Mouse (Mus musculus): ENCODE measurements at regions not wholly inside any gene's neighbourhood (a gene's known extent, or its start where the extent isn't known, plus 50 kb on each side); places are given as distances from the start of the nearest gene placed in this dataset.
"Not testable (repeated sequence)": the region's sequence is repeated elsewhere in the genome, so short reads cannot be mapped to it uniquely, and the experiment has no call there.

- 77% methylated on average over 1 of the region's 1 CpGs for WGBS
- Histone ChIP-seq H3K4me2 (ENCODE audit: low read depth) (no peak overlapping the region), H3K36me3 (ENCODE audit: insufficient read depth) (no peaks in the 10 kb centered on the region), H3K4me1 (ENCODE audit: insufficient read depth) (no peaks in the 10 kb centered on the region), H3K4me3 (ENCODE audit: low read depth, low read length) (no peak overlapping the region), H3K9ac (no peak overlapping the region), H3K9me3 (ENCODE audit: low read length) (no peaks in the 10 kb centered on the region), H3K27me3 (ENCODE audit: insufficient read depth, low read length) (no peaks in the 10 kb centered on the region), H3K27ac (ENCODE audit: low read depth, low read length) (no peak overlapping the region)
- DNase-seq (no peak), ATAC-seq (no peak)
- TF ChIP-seq CTCF (IDR thresholded peaks at IDR 0.05; ENCODE audit: low read depth) = no peak
Measured at GRCm38 (mm10) chr8:51409123-51409522, 2102.4 kb upstream of the Aga start.

- no peak overlapping the region for H3K27ac ChIP-seq (ENCODE audit: low read depth, low read length)
- no peaks in the 10 kb centered on the region for H3K36me3 ChIP-seq (ENCODE audit: insufficient read depth)
- no peak for ATAC-seq
- H3K4me3 ChIP-seq (ENCODE audit: low read depth, low read length) = no peak overlapping the region
- H3K27me3 ChIP-seq (ENCODE audit: insufficient read depth, low read length) = no peaks in the 10 kb centered on the region
- WGBS = 19% methylated on average over 1 of the region's 1 CpGs
- no peak overlapping the region for H3K4me2 ChIP-seq (ENCODE audit: low read depth)
- no peaks in the 10 kb centered on the region for H3K4me1 ChIP-seq (ENCODE audit: insufficient read depth)
- no peak for TF ChIP-seq CTCF (IDR thresholded peaks at IDR 0.05; ENCODE audit: low read depth)
- H3K9me3 ChIP-seq (ENCODE audit: low read length) = no peaks in the 10 kb centered on the region
- DNase-seq = no peak
- H3K9ac ChIP-seq = no peak overlapping the region
Measured at GRCm38 (mm10) chr8:51428443-51428842, 2083.1 kb upstream of the Aga start.

GRCm38 (mm10) chr8:51428851-51429250, 2082.7 kb upstream of the Aga start:
- WGBS = 64% methylated on average over 3 of the region's 3 CpGs
- Histone ChIP-seq H3K4me2 (ENCODE audit: low read depth) (no peak overlapping the region), H3K9me3 (ENCODE audit: low read length) (no peaks in the 10 kb centered on the region), H3K4me3 (ENCODE audit: low read depth, low read length) (no peak overlapping the region), H3K27me3 (ENCODE audit: insufficient read depth, low read length) (no peaks in the 10 kb centered on the region), H3K9ac (no peak overlapping the region), H3K36me3 (ENCODE audit: insufficient read depth) (no peaks in the 10 kb centered on the region), H3K27ac (ENCODE audit: low read depth, low read length) (no peak overlapping the region), H3K4me1 (ENCODE audit: insufficient read depth) (no peaks in the 10 kb centered on the region)
- no peak for TF ChIP-seq CTCF (IDR thresholded peaks at IDR 0.05; ENCODE audit: low read depth)
- ATAC-seq (no peak), DNase-seq (no peak)

GRCm38 (mm10) chr8:51447636-51448035, 2063.9 kb upstream of the Aga start:
- peak; percentile 47 for DNase-seq

GRCm38 (mm10) chr8:51448600-51448999, 2062.9 kb upstream of the Aga start:
- no peak for TF ChIP-seq CTCF (IDR thresholded peaks at IDR 0.05; ENCODE audit: low read depth)
- ATAC-seq = no peak
- Histone ChIP-seq H3K9me3 (ENCODE audit: low read length) (no peaks in the 10 kb centered on the region), H3K27ac (ENCODE audit: low read depth, low read length) (no peak overlapping the region), H3K4me1 (ENCODE audit: insufficient read depth) (no peaks in the 10 kb centered on the region), H3K4me3 (ENCODE audit: low read depth, low read length) (no peak overlapping the region), H3K36me3 (ENCODE audit: insufficient read depth) (no peaks in the 10 kb centered on the region), H3K27me3 (ENCODE audit: insufficient read depth, low read length) (no peaks in the 10 kb centered on the region), H3K9ac (no peak overlapping the region), H3K4me2 (ENCODE audit: low read depth) (no peak overlapping the region)
- no peak for DNase-seq
- WGBS = 83% methylated on average over 2 of the region's 2 CpGs

More at GRCm38 (mm10) chr8:51447636-51448035, 2063.9 kb upstream of the Aga start:
- Histone ChIP-seq H3K9me3 (ENCODE audit: low read length) (no peaks in the 10 kb centered on the region), H3K27me3 (ENCODE audit: insufficient read depth, low read length) (no peaks in the 10 kb centered on the region), H3K9ac (no peak overlapping the region), H3K27ac (ENCODE audit: low read depth, low read length) (no peak overlapping the region), H3K36me3 (ENCODE audit: insufficient read depth) (no peaks in the 10 kb centered on the region), H3K4me3 (ENCODE audit: low read depth, low read length) (no peak overlapping the region), H3K4me1 (ENCODE audit: insufficient read depth) (no peaks in the 10 kb centered on the region), H3K4me2 (ENCODE audit: low read depth) (no peak overlapping the region)
- 57% methylated on average over 5 of the region's 5 CpGs for WGBS
- peak; percentile 71 for ATAC-seq
- no peak for TF ChIP-seq CTCF (IDR thresholded peaks at IDR 0.05; ENCODE audit: low read depth)

- WGBS = 66% methylated on average over 3 of the region's 3 CpGs
- no peak for DNase-seq
Measured at GRCm38 (mm10) chr8:51479406-51479805, 2032.1 kb upstream of the Aga start.

GRCm38 (mm10) chr8:51502567-51502966, 2009.0 kb upstream of the Aga start:
- DNase-seq (peak; percentile 38), ATAC-seq (peak; percentile 67)
- Histone ChIP-seq H3K27ac (ENCODE audit: low read depth, low read length) (no peak overlapping the region), H3K27me3 (ENCODE audit: insufficient read depth, low read length) (no peaks in the 10 kb centered on the region), H3K9ac (no peak overlapping the region), H3K4me3 (ENCODE audit: low read depth, low read length) (no peak overlapping the region), H3K4me1 (ENCODE audit: insufficient read depth) (no peaks in the 10 kb centered on the region), H3K4me2 (ENCODE audit: low read depth) (no peak overlapping the region), H3K9me3 (ENCODE audit: low read length) (no peaks in the 10 kb centered on the region), H3K36me3 (ENCODE audit: insufficient read depth) (no peaks in the 10 kb centered on the region)
- 19% methylated on average over 4 of the region's 4 CpGs for WGBS
- TF ChIP-seq CTCF (IDR thresholded peaks at IDR 0.05; ENCODE audit: low read depth) = no peak

More at GRCm38 (mm10) chr8:51479406-51479805, 2032.1 kb upstream of the Aga start:
- no peaks in the 10 kb centered on the region for H3K9me3 ChIP-seq (ENCODE audit: low read length)
- no peak for ATAC-seq
- H3K4me1 ChIP-seq (ENCODE audit: insufficient read depth) = no peaks in the 10 kb centered on the region
- no peak for TF ChIP-seq CTCF (IDR thresholded peaks at IDR 0.05; ENCODE audit: low read depth)
- H3K27me3 ChIP-seq (ENCODE audit: insufficient read depth, low read length) = no peaks in the 10 kb centered on the region
- H3K27ac ChIP-seq (ENCODE audit: low read depth, low read length) = no peak overlapping the region
- H3K4me2 ChIP-seq (ENCODE audit: low read depth) = no peak overlapping the region
- H3K9ac ChIP-seq = no peak overlapping the region
- no peak overlapping the region for H3K4me3 ChIP-seq (ENCODE audit: low read depth, low read length)
- H3K36me3 ChIP-seq (ENCODE audit: insufficient read depth) = no peaks in the 10 kb centered on the region

- no peaks in the 10 kb centered on the region for H3K4me1 ChIP-seq (ENCODE audit: insufficient read depth)
- DNase-seq (no peak), ATAC-seq (no peak)
- H3K27me3 ChIP-seq (ENCODE audit: insufficient read depth, low read length) = no peaks in the 10 kb centered on the region
- WGBS = 80% methylated on average over 2 of the region's 2 CpGs
- H3K4me2 ChIP-seq (ENCODE audit: low read depth) = no peak overlapping the region
- no peak overlapping the region for H3K27ac ChIP-seq (ENCODE audit: low read depth, low read length)
- H3K9me3 ChIP-seq (ENCODE audit: low read length) = no peaks in the 10 kb centered on the region
- H3K36me3 ChIP-seq (ENCODE audit: insufficient read depth) = no peaks in the 10 kb centered on the region
- no peak overlapping the region for H3K9ac ChIP-seq
- no peak overlapping the region for H3K4me3 ChIP-seq (ENCODE audit: low read depth, low read length)
- no peak for TF ChIP-seq CTCF (IDR thresholded peaks at IDR 0.05; ENCODE audit: low read depth)
Measured at GRCm38 (mm10) chr8:51523163-51523562, 1988.4 kb upstream of the Aga start.

- H3K4me3 ChIP-seq (ENCODE audit: low read depth, low read length); H3K27ac ChIP-seq (ENCODE audit: low read depth, low read length); H3K9me3 ChIP-seq (ENCODE audit: low read length); H3K27me3 ChIP-seq (ENCODE audit: insufficient read depth, low read length); ATAC-seq; H3K4me2 ChIP-seq (ENCODE audit: low read depth); DNase-seq; H3K4me1 ChIP-seq (ENCODE audit: insufficient read depth); H3K9ac ChIP-seq; H3K36me3 ChIP-seq (ENCODE audit: insufficient read depth): not testable (repeated sequence)
- WGBS = 62% methylated on average over 3 of the region's 3 CpGs
Measured at GRCm38 (mm10) chr8:51553118-51553517, 1958.4 kb upstream of the Aga start.
